Mouse (Mus musculus): ENCODE measurements at regions not wholly inside any gene's neighbourhood (a gene's known extent, or its start where the extent isn't known, plus 50 kb on each side); places are given as distances from the start of the nearest gene placed in this dataset.
A peak's percentile ranks its signal among the peaks of the same experiment; 100 is the strongest.

- ATAC-seq (ENCODE audit: low FRiP score, low read depth) = no peak
Measured at GRCm38 (mm10) chr1:177647876-177648275, 81.7 kb upstream of the 1700016C15Rik start.

GRCm38 (mm10) chr1:177648974-177649373 lies 80.6 kb upstream of the 1700016C15Rik start:
- H3K4me3 ChIP-seq (replicated peaks; ENCODE audit: low read length) = no peak overlapping the region
- H3K27ac ChIP-seq (replicated peaks; ENCODE audit: low read depth, low read length) = no peak overlapping the region
- no peak overlapping the region for H3K4me2 ChIP-seq (replicated peaks; ENCODE audit: low read depth, low read length, severe bottlenecking)
- H3K27me3 ChIP-seq (ENCODE audit: control insufficient read depth, insufficient read depth, low read length) = no peaks in the 10 kb centered on the region
- WGBS = 71% methylated on average over 4 of the region's 4 CpGs
- H3K4me1 ChIP-seq (ENCODE audit: control insufficient read depth, insufficient read depth, low read length) = no peaks in the 10 kb centered on the region
- no peaks in the 10 kb centered on the region for H3K36me3 ChIP-seq (ENCODE audit: control insufficient read depth, insufficient read depth, low read length)
- ATAC-seq (ENCODE audit: low FRiP score, low read depth) (no peak), DNase-seq (ENCODE audit: low spot score) (peak; percentile 20)
- H3K9me3 ChIP-seq (ENCODE audit: control insufficient read depth, low read length) = no peaks in the 10 kb centered on the region
- no peak overlapping the region for H3K9ac ChIP-seq (ENCODE audit: low read depth, low read length, severe bottlenecking)
- no peak for TF ChIP-seq POLR2A (IDR thresholded peaks at IDR 0.05; ENCODE audit: borderline replicate concordance, extremely low read depth, insufficient read depth, insufficient read length)

More at GRCm38 (mm10) chr1:177647876-177648275, 81.7 kb upstream of the 1700016C15Rik start:
- DNase-seq (ENCODE audit: low spot score) = no peak
- Histone ChIP-seq H3K9me3 (ENCODE audit: control insufficient read depth, low read length) (no peaks in the 10 kb centered on the region), H3K9ac (ENCODE audit: low read depth, low read length, severe bottlenecking) (no peak overlapping the region), H3K27me3 (ENCODE audit: control insufficient read depth, insufficient read depth, low read length) (no peaks in the 10 kb centered on the region), H3K4me1 (ENCODE audit: control insufficient read depth, insufficient read depth, low read length) (no peaks in the 10 kb centered on the region), H3K27ac (replicated peaks; ENCODE audit: low read depth, low read length) (no peak overlapping the region), H3K36me3 (ENCODE audit: control insufficient read depth, insufficient read depth, low read length) (no peaks in the 10 kb centered on the region), H3K4me3 (replicated peaks; ENCODE audit: low read length) (no peak overlapping the region), H3K4me2 (replicated peaks; ENCODE audit: low read depth, low read length, severe bottlenecking) (no peak overlapping the region)
- WGBS = 81% methylated on average over 1 of the region's 1 CpGs
- no peak for TF ChIP-seq POLR2A (IDR thresholded peaks at IDR 0.05; ENCODE audit: borderline replicate concordance, extremely low read depth, insufficient read depth, insufficient read length)

- 71% methylated on average over 5 of the region's 5 CpGs for WGBS
- H3K9ac ChIP-seq (ENCODE audit: low read depth, low read length, severe bottlenecking) = no peak overlapping the region
- ATAC-seq (ENCODE audit: low FRiP score, low read depth) (no peak), DNase-seq (ENCODE audit: low spot score) (no peak)
- no peaks in the 10 kb centered on the region for H3K9me3 ChIP-seq (ENCODE audit: control insufficient read depth, low read length)
- no peak overlapping the region for H3K4me2 ChIP-seq (replicated peaks; ENCODE audit: low read depth, low read length, severe bottlenecking)
- no peak overlapping the region for H3K4me3 ChIP-seq (replicated peaks; ENCODE audit: low read length)
- no peak overlapping the region for H3K27ac ChIP-seq (replicated peaks; ENCODE audit: low read depth, low read length)
- no peaks in the 10 kb centered on the region for H3K36me3 ChIP-seq (ENCODE audit: control insufficient read depth, insufficient read depth, low read length)
- H3K27me3 ChIP-seq (ENCODE audit: control insufficient read depth, insufficient read depth, low read length) = no peaks in the 10 kb centered on the region
- H3K4me1 ChIP-seq (ENCODE audit: control insufficient read depth, insufficient read depth, low read length) = no peaks in the 10 kb centered on the region
- no peak for TF ChIP-seq POLR2A (IDR thresholded peaks at IDR 0.05; ENCODE audit: borderline replicate concordance, extremely low read depth, insufficient read depth, insufficient read length)
Measured at GRCm38 (mm10) chr1:177651219-177651618, 78.4 kb upstream of the 1700016C15Rik start.

GRCm38 (mm10) chr1:177663163-177663562 lies 66.5 kb upstream of the 1700016C15Rik start:
- Histone ChIP-seq H3K4me3 (replicated peaks; ENCODE audit: low read length) (no peak overlapping the region), H3K9ac (ENCODE audit: low read depth, low read length, severe bottlenecking) (no peak overlapping the region), H3K4me2 (replicated peaks; ENCODE audit: low read depth, low read length, severe bottlenecking) (no peak overlapping the region), H3K9me3 (ENCODE audit: control insufficient read depth, low read length) (no peaks in the 10 kb centered on the region), H3K27me3 (ENCODE audit: control insufficient read depth, insufficient read depth, low read length) (no peaks in the 10 kb centered on the region), H3K36me3 (ENCODE audit: control insufficient read depth, insufficient read depth, low read length) (no peaks in the 10 kb centered on the region), H3K4me1 (ENCODE audit: control insufficient read depth, insufficient read depth, low read length) (no peaks in the 10 kb centered on the region), H3K27ac (replicated peaks; ENCODE audit: low read depth, low read length) (no peak overlapping the region)
- ATAC-seq (ENCODE audit: low FRiP score, low read depth) = no peak
- 81% methylated on average over 7 of the region's 7 CpGs for WGBS
- no peak for DNase-seq (ENCODE audit: low spot score)
- TF ChIP-seq POLR2A (IDR thresholded peaks at IDR 0.05; ENCODE audit: borderline replicate concordance, extremely low read depth, insufficient read depth, insufficient read length) = no peak

GRCm38 (mm10) chr1:177667041-177667791 lies 62.4 kb upstream of the 1700016C15Rik start:
- H3K4me3 ChIP-seq (replicated peaks; ENCODE audit: low read length) = no peak overlapping the region
- H3K9ac ChIP-seq (ENCODE audit: low read depth, low read length, severe bottlenecking) = no peak overlapping the region
- no peak for ATAC-seq (ENCODE audit: low FRiP score, low read depth)
- no peak for TF ChIP-seq POLR2A (IDR thresholded peaks at IDR 0.05; ENCODE audit: borderline replicate concordance, extremely low read depth, insufficient read depth, insufficient read length)
- no peaks in the 10 kb centered on the region for H3K4me1 ChIP-seq (ENCODE audit: control insufficient read depth, insufficient read depth, low read length)
- H3K4me2 ChIP-seq (replicated peaks; ENCODE audit: low read depth, low read length, severe bottlenecking) = no peak overlapping the region
- H3K27me3 ChIP-seq (ENCODE audit: control insufficient read depth, insufficient read depth, low read length) = no peaks in the 10 kb centered on the region
- WGBS = 87% methylated on average over 8 of the region's 8 CpGs
- no peaks in the 10 kb centered on the region for H3K36me3 ChIP-seq (ENCODE audit: control insufficient read depth, insufficient read depth, low read length)
- H3K27ac ChIP-seq (replicated peaks; ENCODE audit: low read depth, low read length) = no peak overlapping the region
- no peak for DNase-seq (ENCODE audit: low spot score)
- no peaks in the 10 kb centered on the region for H3K9me3 ChIP-seq (ENCODE audit: control insufficient read depth, low read length)
